21 mouse cellular contexts compared by ENCODE assay signal in genomic region chr11:16817336-16818034, GRCm38 (mm10).
A peak's percentile ranks its signal among the peaks of the same experiment; 100 is the strongest.
DNase-seq lines count a peak whose midpoint lies in the region; ATAC-seq and TF ChIP-seq lines count a peak whose summit lies in the region.
"Had no signal": no experiment of that assay in that cellular context is flagged by ENCODE, and none has a peak within 500 bp of the region (broad histone marks: within the 10 kb centered on the region; RNA-seq: fewer than 3 reads in every experiment).

No protein-coding gene starts in this region.

- no peaks in the 10 kb centered on the region for H3K4me1 ChIP-seq in kidney, embryonic 16.5 days (ENCODE audit: insufficient read depth, low read length)
- peaks cover 28% of the 10 kb centered on the region for H3K4me1 ChIP-seq in liver, embryonic 13.5 days (replicated peaks)
- H3K4me1 ChIP-seq in cerebellum, adult 2 months (ENCODE audit: control insufficient read depth, insufficient read depth, low read length): no peaks in the 10 kb centered on the region
- H3K4me1 ChIP-seq: forebrain, embryonic 10.5 days; midbrain, embryonic 12.5 days; neural tube, embryonic 12.5 days had no signal

- H3K36me3 ChIP-seq in kidney, embryonic 16.5 days (ENCODE audit: insufficient read depth, low read length): no peaks in the 10 kb centered on the region
- no peaks in the 10 kb centered on the region for H3K36me3 ChIP-seq in liver, embryonic 13.5 days
- H3K36me3 ChIP-seq: embryonic facial prominence, embryonic 10.5 days; forebrain, embryonic 10.5 days; midbrain, embryonic 12.5 days; neural tube, embryonic 12.5 days had no signal

- 66% methylated on average over 6 of the region's 6 CpGs for WGBS in kidney, embryonic 16.5 days
- WGBS in liver, embryonic 13.5 days (ENCODE audit: insufficient replicate concordance): 39% methylated on average over 6 of the region's 6 CpGs
- 68% methylated on average over 6 of the region's 6 CpGs for WGBS in cerebellum, adult 2 months

- no peak for TF ChIP-seq CTCF in gastrocnemius, adult 2 months (IDR thresholded peaks at IDR 0.05)
- TF ChIP-seq CTCF in cerebellum, adult 2 months (IDR thresholded peaks at IDR 0.05; ENCODE audit: borderline replicate concordance, insufficient read depth, low read depth, low read length): no peak

- peak overlapping the region; percentile 79 for H3K27ac ChIP-seq in gastrocnemius, adult 2 months
- H3K27ac ChIP-seq in kidney, embryonic 16.5 days (ENCODE audit: low read length): no peak overlapping the region
- H3K27ac ChIP-seq in liver, embryonic 13.5 days: no peak overlapping the region; the same call in 1 of the 2 replicates
- no peak overlapping the region for H3K27ac ChIP-seq in cerebellum, adult 2 months (ENCODE audit: insufficient read depth, low read length)
- H3K27ac ChIP-seq: embryonic facial prominence, embryonic 10.5 days; forebrain, embryonic 10.5 days; layer of hippocampus, adult 2 months; midbrain, embryonic 12.5 days; neural tube, embryonic 12.5 days had no signal

- no peak overlapping the region for H3K9ac ChIP-seq in kidney, embryonic 16.5 days (replicated peaks; ENCODE audit: low read length)
- no peak overlapping the region for H3K9ac ChIP-seq in liver, embryonic 13.5 days
- H3K9ac ChIP-seq: midbrain, embryonic 12.5 days; neural tube, embryonic 12.5 days had no signal

- no peaks in the 10 kb centered on the region for H3K27me3 ChIP-seq in kidney, embryonic 16.5 days (ENCODE audit: insufficient read depth, low read length)
- H3K27me3 ChIP-seq in liver, embryonic 13.5 days: no peaks in the 10 kb centered on the region
- no peaks in the 10 kb centered on the region for H3K27me3 ChIP-seq in cerebellum, adult 2 months (ENCODE audit: control insufficient read depth, insufficient read depth, low read length)
- H3K27me3 ChIP-seq: midbrain, embryonic 12.5 days; neural tube, embryonic 12.5 days had no signal

- peak; percentile 35; the same call in 1 of the 2 replicates for ATAC-seq in kidney, embryonic 16.5 days (ENCODE audit: low FRiP score, low TSS enrichment)
- ATAC-seq in liver, embryonic 13.5 days (ENCODE audit: low read depth): peak; percentile 84
- no peak for ATAC-seq in megakaryocyte progenitor cell, adult 5-6 weeks (replicated peaks; ENCODE audit: poor library complexity)

- no peak overlapping the region for H3K4me2 ChIP-seq in kidney, embryonic 16.5 days (replicated peaks; ENCODE audit: low read depth, low read length)
- H3K4me2 ChIP-seq in liver, embryonic 13.5 days: no peak overlapping the region
- H3K4me2 ChIP-seq: midbrain, embryonic 12.5 days; neural tube, embryonic 12.5 days had no signal

- H3K9me3 ChIP-seq in kidney, embryonic 16.5 days (ENCODE audit: low read length): no peaks in the 10 kb centered on the region
- H3K9me3 ChIP-seq in liver, embryonic 13.5 days (replicated peaks): no peaks in the 10 kb centered on the region
- H3K9me3 ChIP-seq: embryonic facial prominence, embryonic 10.5 days; forebrain, embryonic 10.5 days; midbrain, embryonic 12.5 days; neural tube, embryonic 12.5 days had no signal

- TF ChIP-seq POLR2A in cerebellum, adult 2 months (IDR thresholded peaks at IDR 0.05; ENCODE audit: borderline replicate concordance, insufficient read depth, low read length): no peak

- DNase-seq in gastrocnemius, adult 2 months: no peak
- DNase-seq in gastrocnemius, adult 18-20 months (ENCODE audit: low spot score): no peak
- DNase-seq in kidney, postnatal 14 days: no peak
- no peak for DNase-seq in liver, embryonic 13.5 days
- no peak for DNase-seq in cerebellum, adult 2 months
- no peak for DNase-seq in gastrocnemius, postnatal 25 days
- DNase-seq: adrenal gland, postnatal 14 days; cerebellum, adult 9-11 months; kidney, adult 8-10 months; kidney, postnatal 25 days; lung, adult 18-20 months; lung, postnatal 10 days; right cerebral cortex, postnatal 14 days; thymus, adult 2 months had no signal

- no peak overlapping the region for H3K4me3 ChIP-seq in gastrocnemius, adult 2 months
- no peak overlapping the region for H3K4me3 ChIP-seq in kidney, embryonic 16.5 days (ENCODE audit: low read length)
- no peak overlapping the region for H3K4me3 ChIP-seq in liver, embryonic 13.5 days (replicated peaks)
- no peak overlapping the region for H3K4me3 ChIP-seq in cerebellum, adult 2 months (replicated peaks; ENCODE audit: insufficient read depth, low read depth, low read length)
- H3K4me3 ChIP-seq: embryonic facial prominence, embryonic 10.5 days; forebrain, embryonic 10.5 days; layer of hippocampus, adult 2 months; midbrain, embryonic 12.5 days; neural tube, embryonic 12.5 days had no signal

- intact Hi-C loops in gastrocnemius, adult 2 months (cut with DNase I): no loop called here
